Mouse (Mus musculus) embryonic fibroblast, embryonic 13.5 days (primary cell): ENCODE measurements around the gene Gm45716. TPM values are rescaled to one million over a fixed set of nuclear protein-coding genes. Genes with fewer than 3 reads are reported as not detected.

Source experiments
- H3K27ac ChIP-seq: 2 replicates; pipeline ENCODE4 v1.5.1; 2012; ENCODE audit warnings: low read length, control low read depth, inconsistent platforms; ENCODE audit not compliant: insufficient read depth
- H3K4me1 ChIP-seq: 2 replicates; pipeline ENCODE4 v1.6.1; 2011; ENCODE audit warnings: low read length; ENCODE audit not compliant: control insufficient read depth, insufficient read depth
- H3K4me3 ChIP-seq: 2 replicates; pipeline ENCODE4 v1.5.1; 2011; ENCODE audit warnings: mild to moderate bottlenecking, control low read depth, low read length; ENCODE audit not compliant: insufficient read depth
- CTCF ChIP-seq: IDR thresholded peaks from 2 replicates; pipeline ENCODE4 v1.5.1; 2011; ENCODE audit warnings: mild to moderate bottlenecking, control low read depth, low read length, moderate library complexity, borderline replicate concordance; ENCODE audit not compliant: insufficient read depth
- POLR2A ChIP-seq: IDR thresholded peaks from 2 replicates; pipeline ENCODE4 v1.6.1; 2011; ENCODE audit warnings: low read depth, mild to moderate bottlenecking, control low read depth, low read length, moderate library complexity
- polyA plus RNA-seq: library from polyadenylated mRNA; stranded (reverse); fragments of >200 nt; gene quantifications from 2 replicates; pipeline ENCODE4 v1.2.4, GENCODE M21; 2011; ENCODE audit warnings: low read depth; ENCODE audit not compliant: missing spikeins, insufficient read length

Gm45716 gene
- polyA plus RNA-seq = 0.68 and 2.5 TPM in 2 replicates

GRCm38 (mm10) chr11:90187441-90187840 lies at the start of gene Gm45716:
Gene Gm45716 (plus strand): TSS chr11:90187683.
- TF ChIP-seq POLR2A (no peak), CTCF (no peak)
- no peak within 1 kb of the TSS for H3K4me3 ChIP-seq
- H3K27ac ChIP-seq = no peak within 1 kb of the TSS
- no peaks in the 10 kb centered on the region for H3K4me1 ChIP-seq

GRCm38 (mm10) chr11:90142393-90142792 lies 45.1 kb upstream of the Gm45716 start:
- Histone ChIP-seq H3K4me1 (no peaks in the 10 kb centered on the region), H3K27ac (no peak overlapping the region; the same call in 1 of the 2 replicates), H3K4me3 (no peak overlapping the region)
- no peak for TF ChIP-seq POLR2A
- TF ChIP-seq CTCF = no peak

GRCm38 (mm10) chr11:90142936-90143335 lies 44.5 kb upstream of the Gm45716 start:
- no peak overlapping the region; the same call in 1 of the 2 replicates for H3K27ac ChIP-seq
- H3K4me1 ChIP-seq = no peaks in the 10 kb centered on the region
- H3K4me3 ChIP-seq = no peak overlapping the region
- TF ChIP-seq POLR2A (no peak), CTCF (no peak)

- H3K27ac ChIP-seq = no peak overlapping the region
- H3K4me1 ChIP-seq = no peaks in the 10 kb centered on the region
- H3K4me3 ChIP-seq = no peak overlapping the region
- TF ChIP-seq POLR2A (no peak), CTCF (no peak)
Measured at GRCm38 (mm10) chr11:90146086-90146860, 41.2 kb upstream of the Gm45716 start.

GRCm38 (mm10) chr11:90155066-90155465 lies 32.4 kb upstream of the Gm45716 start:
- H3K27ac ChIP-seq = no peak overlapping the region
- no peak for TF ChIP-seq POLR2A
- TF ChIP-seq CTCF = no peak
- no peaks in the 10 kb centered on the region for H3K4me1 ChIP-seq
- H3K4me3 ChIP-seq = no peak overlapping the region

GRCm38 (mm10) chr11:90155466-90155865 lies 32.0 kb upstream of the Gm45716 start:
- TF ChIP-seq CTCF (no peak), POLR2A (no peak)
- no peak overlapping the region for H3K27ac ChIP-seq
- H3K4me1 ChIP-seq = no peaks in the 10 kb centered on the region
- H3K4me3 ChIP-seq = no peak overlapping the region

GRCm38 (mm10) chr11:90167771-90168170 lies 19.7 kb upstream of the Gm45716 start:
- H3K4me1 ChIP-seq = no peaks in the 10 kb centered on the region
- 0 out of 2 replicates have a peak, but pooled peaks have one; percentile 5 for TF ChIP-seq CTCF
- TF ChIP-seq POLR2A = no peak
- H3K4me3 ChIP-seq = no peak overlapping the region

GRCm38 (mm10) chr11:90168338-90169065 lies 19.0 kb upstream of the Gm45716 start:
- no peaks in the 10 kb centered on the region for H3K4me1 ChIP-seq
- H3K27ac ChIP-seq = no peak overlapping the region
- no peak for TF ChIP-seq POLR2A
- TF ChIP-seq CTCF = no peak
- no peak overlapping the region for H3K4me3 ChIP-seq

More at GRCm38 (mm10) chr11:90167771-90168170, 19.7 kb upstream of the Gm45716 start:
- no peak overlapping the region for H3K27ac ChIP-seq

- Histone ChIP-seq H3K4me1 (no peaks in the 10 kb centered on the region), H3K27ac (no peak overlapping the region), H3K4me3 (no peak overlapping the region; the same call in 1 of the 2 replicates)
- TF ChIP-seq POLR2A (no peak), CTCF (no peak)
Measured at GRCm38 (mm10) chr11:90169200-90170013, 18.1 kb upstream of the Gm45716 start.

GRCm38 (mm10) chr11:90170014-90170320 lies 17.5 kb upstream of the Gm45716 start:
- H3K27ac ChIP-seq = no peak overlapping the region
- TF ChIP-seq CTCF = peak; percentile 97
- no peak for TF ChIP-seq POLR2A
- no peak overlapping the region; the same call in 1 of the 2 replicates for H3K4me3 ChIP-seq
- no peaks in the 10 kb centered on the region for H3K4me1 ChIP-seq
